Mouse (Mus musculus) stomach, embryonic 14.5 days (tissue): ENCODE measurements around the gene Tyw1. TPM values are rescaled to one million over a fixed set of nuclear protein-coding genes. Genes with fewer than 3 reads are reported as not detected.

Source experiments
- ATAC-seq: fragments of 200-750 bp; cut with Nextera tagmentation; 2 replicates; pipeline ENCODE4 v1.8.0; 2017; ENCODE audit warnings: low read depth, moderate TSS enrichment; ENCODE audit not compliant: insufficient number of reproducible peaks, insufficient read depth, low FRiP score
- H3K27ac ChIP-seq: fragments of 300-500 bp; sonication (generic); 2 replicates; pipeline ENCODE4 v1.5.1; 2014; ENCODE audit warnings: mild to moderate bottlenecking, low read length, moderate library complexity, mixed read lengths
- H3K27me3 ChIP-seq: fragments of 300-500 bp; sonication (generic); 2 replicates; pipeline ENCODE4 v1.6.1; 2014; ENCODE audit warnings: low read length, control low read depth, mixed read lengths; ENCODE audit not compliant: control insufficient read depth, insufficient read depth
- H3K36me3 ChIP-seq: fragments of 300-500 bp; sonication (generic); 2 replicates; pipeline ENCODE4 v1.6.1; 2014; ENCODE audit warnings: mild to moderate bottlenecking, control low read depth, low read length, moderate library complexity, mixed read lengths; ENCODE audit not compliant: control insufficient read depth, insufficient read depth
- H3K4me1 ChIP-seq: fragments of 300-500 bp; sonication (generic); 2 replicates; pipeline ENCODE4 v1.6.1; 2014; ENCODE audit warnings: low read length, control low read depth, mixed read lengths; ENCODE audit not compliant: control insufficient read depth, insufficient read depth
- H3K4me2 ChIP-seq: fragments of 300-500 bp; sonication (generic); replicated peaks from 2 replicates; pipeline ENCODE4 v1.6.1; 2014; ENCODE audit warnings: low read depth, low read length, control low read depth
- H3K4me3 ChIP-seq: fragments of 300-500 bp; sonication (generic); 2 replicates; pipeline ENCODE4 v1.5.1; 2014; ENCODE audit warnings: low read depth, low read length, control low read depth
- H3K9ac ChIP-seq: fragments of 300-500 bp; sonication (generic); replicated peaks from 2 replicates; pipeline ENCODE4 v1.6.1; 2014; ENCODE audit warnings: low read depth, mild to moderate bottlenecking, control low read depth, low read length, moderate library complexity, mixed read lengths
- H3K9me3 ChIP-seq: fragments of 300-500 bp; sonication (generic); 2 replicates; pipeline ENCODE4 v1.6.1; 2016; ENCODE audit warnings: low read depth, low read length, control low read depth; ENCODE audit not compliant: control insufficient read depth
- WGBS: fragments of 180-500 bp; shearing (Covaris S2); extraction: QIAGEN DNeasy Blood & Tissue Kit; methylation state at CpG from one replicate; pipeline ENCODE4 v1.1.7; 2014; 5-methylcytosine and 5-hydroxymethylcytosine counted together
- polyA plus RNA-seq: library from polyadenylated mRNA; unstranded; fragments of >200 nt; fragmentation: Nextera tagmentation; extraction: Ambion mirVana; gene quantifications from 2 replicates; pipeline ENCODE4 v1.2.1, GENCODE M21; 2014

Gene Tyw1
- 27.5 and 28.7 TPM in 2 replicates for polyA plus RNA-seq

GRCm38 (mm10) chr5:130255017-130255720 lies at the start of gene Tyw1, which contains the start of gene Sbds:
TSS of gene Tyw1 (plus strand) at chr5:130255619.
TSS of gene Sbds (minus strand) at chr5:130255530.
- H3K4me2 ChIP-seq = peak within 1 kb of the TSS; percentile 62
- peaks cover 25% of the 10 kb centered on the region for H3K36me3 ChIP-seq
- peaks cover 3% of the 10 kb centered on the region; the same call in 1 of the 2 replicates for H3K4me1 ChIP-seq
- H3K9ac ChIP-seq = peak within 1 kb of the TSS; percentile 60
- H3K27me3 ChIP-seq = no peaks in the 10 kb centered on the region
- ATAC-seq = peak; percentile 92
- peak within 1 kb of the TSS; percentile 73 for H3K27ac ChIP-seq
- WGBS = under 1% methylated on average over 52 of the region's 52 CpGs
- H3K9me3 ChIP-seq = no peaks in the 10 kb centered on the region
- peak within 1 kb of the TSS; percentile 64 for H3K4me3 ChIP-seq

GRCm38 (mm10) chr5:130207299-130207698 lies 48.1 kb upstream of the Tyw1 start:
- H3K4me2 ChIP-seq = no peak overlapping the region
- H3K36me3 ChIP-seq = peaks cover 40% of the 10 kb centered on the region
- no peaks in the 10 kb centered on the region for H3K4me1 ChIP-seq
- H3K9me3 ChIP-seq = no peaks in the 10 kb centered on the region
- no peak overlapping the region for H3K9ac ChIP-seq
- H3K4me3 ChIP-seq = no peak overlapping the region
- 84% methylated on average over 4 of the region's 4 CpGs for WGBS
- no peaks in the 10 kb centered on the region for H3K27me3 ChIP-seq
- ATAC-seq = no peak
- no peak overlapping the region for H3K27ac ChIP-seq

GRCm38 (mm10) chr5:130212956-130213355 lies 42.5 kb upstream of the Tyw1 start:
- no peaks in the 10 kb centered on the region for H3K27me3 ChIP-seq
- 85% methylated on average over 11 of the region's 11 CpGs for WGBS
- H3K27ac ChIP-seq = no peak overlapping the region
- H3K9ac ChIP-seq = no peak overlapping the region
- peaks cover 36% of the 10 kb centered on the region for H3K36me3 ChIP-seq
- ATAC-seq = no peak
- no peak overlapping the region for H3K4me2 ChIP-seq
- H3K4me1 ChIP-seq = no peaks in the 10 kb centered on the region
- H3K9me3 ChIP-seq = peaks cover 4% of the 10 kb centered on the region; the same call in 1 of the 2 replicates
- H3K4me3 ChIP-seq = no peak overlapping the region

- no peaks in the 10 kb centered on the region for H3K27me3 ChIP-seq
- H3K27ac ChIP-seq = no peak within 1 kb of the TSS
- H3K4me2 ChIP-seq = no peak within 1 kb of the TSS
- 81% methylated on average over 7 of the region's 7 CpGs for WGBS
- ATAC-seq = no peak
- peaks cover 6% of the 10 kb centered on the region; the same call in 1 of the 2 replicates for H3K9me3 ChIP-seq
- H3K36me3 ChIP-seq = peaks cover 12% of the 10 kb centered on the region
- H3K9ac ChIP-seq = no peak within 1 kb of the TSS
- no peak within 1 kb of the TSS for H3K4me3 ChIP-seq
- H3K4me1 ChIP-seq = no peaks in the 10 kb centered on the region
These were observed 38.6 kb upstream of the Tyw1 start, which contains the start of gene Tmem248 for GRCm38 (mm10) chr5:130216781-130217180. TSS of gene Tmem248 (plus strand) at chr5:130217081.

GRCm38 (mm10) chr5:130217406-130217805 lies 38.0 kb upstream of the Tyw1 start:
- ATAC-seq = no peak
- H3K9me3 ChIP-seq = peaks cover 6% of the 10 kb centered on the region; the same call in 1 of the 2 replicates
- no peak overlapping the region for H3K27ac ChIP-seq
- 91% methylated on average over 4 of the region's 4 CpGs for WGBS
- no peaks in the 10 kb centered on the region for H3K27me3 ChIP-seq
- H3K9ac ChIP-seq = no peak overlapping the region
- H3K4me2 ChIP-seq = no peak overlapping the region
- no peak overlapping the region for H3K4me3 ChIP-seq
- H3K36me3 ChIP-seq = peaks cover 8% of the 10 kb centered on the region
- no peaks in the 10 kb centered on the region for H3K4me1 ChIP-seq

- H3K9ac ChIP-seq = no peak overlapping the region
- H3K27ac ChIP-seq = no peak overlapping the region
- H3K9me3 ChIP-seq = peaks cover 6% of the 10 kb centered on the region; the same call in 1 of the 2 replicates
- H3K36me3 ChIP-seq = peaks cover 5% of the 10 kb centered on the region; the same call in 1 of the 2 replicates
- no peak overlapping the region for H3K4me2 ChIP-seq
- H3K4me3 ChIP-seq = no peak overlapping the region
- ATAC-seq = no peak
- WGBS = 84% methylated on average over 5 of the region's 5 CpGs
- peaks cover 4% of the 10 kb centered on the region for H3K4me1 ChIP-seq
- no peaks in the 10 kb centered on the region for H3K27me3 ChIP-seq
These were observed 37.1 kb upstream of the Tyw1 start for GRCm38 (mm10) chr5:130218336-130218735.

GRCm38 (mm10) chr5:130221316-130221715 lies 34.1 kb upstream of the Tyw1 start:
- ATAC-seq = no peak
- Histone ChIP-seq H3K27me3 (no peaks in the 10 kb centered on the region), H3K36me3 (no peaks in the 10 kb centered on the region), H3K4me1 (peaks cover 14% of the 10 kb centered on the region), H3K27ac (no peak overlapping the region), H3K9me3 (peaks cover 6% of the 10 kb centered on the region; the same call in 1 of the 2 replicates), H3K9ac (peak overlapping the region; percentile 89; the same call in 1 of the 2 replicates), H3K4me2 (peak overlapping the region; percentile 60), H3K4me3 (peak overlapping the region; percentile 96)
- WGBS = 50% methylated on average over 2 of the region's 2 CpGs

GRCm38 (mm10) chr5:130221760-130222145 lies 33.7 kb upstream of the Tyw1 start:
- Histone ChIP-seq H3K27ac (peak overlapping the region; percentile 83), H3K4me3 (peak overlapping the region; percentile 96), H3K4me1 (peaks cover 14% of the 10 kb centered on the region), H3K4me2 (peak overlapping the region; percentile 60), H3K9me3 (peaks cover 6% of the 10 kb centered on the region; the same call in 1 of the 2 replicates), H3K9ac (peak overlapping the region; percentile 89; the same call in 1 of the 2 replicates), H3K27me3 (no peaks in the 10 kb centered on the region), H3K36me3 (no peaks in the 10 kb centered on the region)
- 3% methylated on average over 10 of the region's 10 CpGs for WGBS
- peak; percentile 19; the same call in 1 of the 2 replicates for ATAC-seq
